Mouse (Mus musculus) liver, embryonic 15.5 days (tissue): ENCODE results near the gene Abhd4. TPM values are rescaled to one million over a fixed set of nuclear protein-coding genes. Genes with fewer than 3 reads are reported as not detected.
A peak's percentile ranks its signal among the peaks of the same experiment; 100 is the strongest.
"Not testable (repeated sequence)": the region's sequence is repeated elsewhere in the genome, so short reads cannot be mapped to it uniquely, and the experiment has no call there.

Experiments used
- ATAC-seq: fragments of 200-750 bp; cut with Nextera tagmentation; 2 replicates; pipeline ENCODE4 v1.8.0; 2017; ENCODE audit warnings: moderate number of reproducible peaks, mild to moderate bottlenecking, moderate library complexity; ENCODE audit not compliant: insufficient read depth
- H3K27ac ChIP-seq: fragments of 300-500 bp; sonication (generic); replicated peaks from 2 replicates; pipeline ENCODE4 v1.5.1; 2015; ENCODE audit warnings: mild to moderate bottlenecking, inconsistent platforms
- H3K27me3 ChIP-seq: fragments of 300-500 bp; sonication (generic); 2 replicates; pipeline ENCODE4 v1.6.1; 2015; ENCODE audit warnings: mild to moderate bottlenecking, inconsistent platforms
- H3K36me3 ChIP-seq: fragments of 300-500 bp; sonication (generic); replicated peaks from 2 replicates; pipeline ENCODE4 v1.6.1; 2015; ENCODE audit warnings: moderate library complexity, mild to moderate bottlenecking, inconsistent platforms
- H3K4me1 ChIP-seq: fragments of 300-500 bp; sonication (generic); replicated peaks from 2 replicates; pipeline ENCODE4 v1.6.1; 2015; ENCODE audit warnings: inconsistent platforms
- H3K4me2 ChIP-seq: fragments of 300-500 bp; sonication (generic); 2 replicates; pipeline ENCODE4 v1.6.1; 2015; ENCODE audit warnings: moderate library complexity, mild to moderate bottlenecking, inconsistent platforms
- H3K4me3 ChIP-seq: fragments of 300-500 bp; sonication (generic); replicated peaks from 2 replicates; pipeline ENCODE4 v1.5.1; 2015; ENCODE audit warnings: mild to moderate bottlenecking, inconsistent platforms
- H3K9ac ChIP-seq: fragments of 300-500 bp; sonication (generic); 2 replicates; pipeline ENCODE4 v1.6.1; 2015; ENCODE audit warnings: moderate library complexity, mild to moderate bottlenecking, inconsistent platforms
- H3K9me3 ChIP-seq: fragments of 300-500 bp; sonication (generic); replicated peaks from 2 replicates; pipeline ENCODE4 v1.6.1; 2016; ENCODE audit warnings: inconsistent platforms
- WGBS: fragments of 180-500 bp; shearing (Covaris S2); methylation state at CpG from one replicate; pipeline ENCODE4 v1.1.7; 2015; ENCODE audit warnings: mixed read lengths; ENCODE audit not compliant: insufficient replicate concordance; 5-methylcytosine and 5-hydroxymethylcytosine counted together
- polyA plus RNA-seq: library from polyadenylated mRNA; unstranded; fragments of >200 nt; fragmentation: Nextera tagmentation; extraction: Ambion mirVana; gene quantifications from 2 replicates; pipeline ENCODE4 v1.2.1, GENCODE M21; 2015

Abhd4 gene
- polyA plus RNA-seq, 1 experiment from 2014 or later: 19.0 TPM

DNA sequence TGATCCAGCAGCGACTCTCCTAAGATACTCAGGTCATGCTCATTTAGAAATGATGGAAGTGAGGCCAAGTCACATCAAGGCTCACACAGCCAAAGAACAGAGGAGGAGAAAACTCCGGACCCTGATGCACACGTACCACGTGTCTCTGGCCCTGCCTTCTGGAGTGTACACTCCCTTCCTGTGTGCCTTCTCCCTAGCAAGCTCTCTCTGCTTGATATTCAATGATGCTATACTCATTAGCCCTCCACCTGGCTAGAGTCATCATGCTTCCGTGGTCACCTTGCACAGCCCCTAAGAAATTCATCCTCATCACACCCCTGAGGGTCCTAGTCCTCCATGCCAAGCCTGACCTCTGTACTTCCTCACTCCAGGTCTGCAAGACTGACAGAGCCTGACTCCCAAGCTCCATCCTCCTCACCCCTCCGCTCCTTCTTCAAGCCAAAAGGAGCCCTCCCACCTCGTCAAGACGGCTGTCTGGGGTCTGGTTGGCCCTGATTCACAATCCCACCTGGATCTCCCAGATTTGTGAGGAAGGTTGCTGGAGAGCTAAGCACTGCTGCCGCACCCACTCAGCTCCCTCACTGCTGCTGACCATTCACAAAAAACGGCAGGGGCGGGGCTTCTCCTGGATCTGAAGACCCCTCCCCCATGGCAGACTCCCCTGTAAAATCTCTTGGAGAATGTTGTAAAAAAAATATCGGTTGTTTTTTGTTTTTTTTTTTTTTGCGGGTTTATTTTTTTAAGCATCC, 30.5 kb upstream of the Abhd4 start:
- peaks cover 17% of the 10 kb centered on the region for H3K27me3 ChIP-seq
- ATAC-seq: no peak
- H3K9ac ChIP-seq: no peak overlapping the region
- H3K9me3 ChIP-seq: no peaks in the 10 kb centered on the region
- no peaks in the 10 kb centered on the region for H3K36me3 ChIP-seq
- H3K4me2 ChIP-seq: no peak overlapping the region
- H3K27ac ChIP-seq: no peak overlapping the region
- H3K4me1 ChIP-seq: peaks cover 50% of the 10 kb centered on the region
- H3K4me3 ChIP-seq: no peak overlapping the region
- WGBS: 53% methylated on average over 13 of the region's 13 CpGs

DNA sequence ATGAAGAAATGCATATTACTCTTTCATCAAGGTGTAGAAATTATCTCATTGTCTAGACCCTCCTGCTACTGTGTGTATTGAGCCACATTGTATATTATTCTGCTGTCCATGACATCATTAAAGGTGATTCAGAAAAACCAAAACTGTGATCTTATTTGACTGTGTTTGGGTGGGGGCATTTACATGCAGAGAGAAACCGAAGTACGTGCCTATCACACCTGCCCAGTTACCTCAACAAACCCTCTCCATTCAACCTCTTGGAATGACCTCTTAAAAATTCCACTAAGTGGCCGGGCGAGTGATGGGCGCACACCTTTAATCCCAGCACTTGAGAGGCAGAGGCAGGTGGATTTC, 29.9 kb upstream of the Abhd4 start:
- Histone ChIP-seq H3K4me3 (no peak overlapping the region), H3K4me2 (no peak overlapping the region), H3K4me1 (peaks cover 56% of the 10 kb centered on the region), H3K36me3 (no peaks in the 10 kb centered on the region), H3K9ac (no peak overlapping the region), H3K27me3 (peaks cover 17% of the 10 kb centered on the region), H3K27ac (no peak overlapping the region), H3K9me3 (no peaks in the 10 kb centered on the region)
- no peak for ATAC-seq
- 82% methylated on average over 5 of the region's 5 CpGs for WGBS

DNA sequence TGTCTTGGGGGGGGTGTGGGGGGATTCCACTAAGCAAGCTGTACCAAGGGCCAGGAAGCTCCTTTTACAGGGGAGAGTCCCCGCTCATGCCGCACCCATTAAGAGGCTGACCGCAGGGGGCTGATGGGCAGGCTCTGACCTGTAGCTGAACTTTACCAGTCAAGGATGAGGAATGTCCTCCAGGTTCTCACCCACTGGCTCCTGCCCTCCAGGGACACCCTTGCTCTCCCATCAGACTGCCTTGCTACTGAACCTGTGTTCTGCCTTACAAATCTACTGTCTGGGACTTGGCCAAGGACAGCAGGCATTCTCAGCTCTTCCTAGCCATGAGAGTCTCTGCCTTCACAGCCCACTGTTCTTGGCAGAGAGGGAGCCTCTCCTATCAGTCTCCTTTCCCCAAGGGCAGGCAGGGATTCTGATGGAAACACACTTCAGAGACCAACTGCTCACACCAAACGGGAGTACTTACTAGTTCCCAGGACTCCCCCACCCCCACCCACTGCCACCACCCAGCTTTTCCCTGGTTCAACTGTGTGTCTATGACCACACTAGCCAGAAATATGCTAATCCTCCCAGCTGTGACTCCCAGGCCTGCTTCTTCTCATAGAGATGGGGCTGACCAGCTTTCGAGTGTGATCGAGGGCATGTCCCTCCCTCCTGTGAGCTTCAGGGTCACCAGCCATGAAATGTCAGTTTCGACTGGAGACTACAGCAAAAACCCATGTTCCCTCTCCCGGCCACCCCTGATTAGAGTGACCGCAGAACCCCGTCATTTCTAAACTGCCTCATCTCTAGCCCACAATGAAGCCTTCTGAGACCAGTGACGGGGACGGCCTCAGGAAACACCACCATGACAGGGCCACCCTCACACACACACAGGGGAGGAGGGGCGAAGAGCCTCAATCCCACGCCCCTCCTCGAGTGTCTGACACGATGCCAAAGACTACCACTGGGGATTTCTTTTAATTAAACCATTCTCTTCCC, 29.2 kb upstream of the Abhd4 start:
- 49% methylated on average over 16 of the region's 16 CpGs for WGBS
- H3K4me1 ChIP-seq: peaks cover 57% of the 10 kb centered on the region
- H3K4me3 ChIP-seq: no peak overlapping the region
- H3K36me3 ChIP-seq: no peaks in the 10 kb centered on the region
- H3K4me2 ChIP-seq: no peak overlapping the region
- H3K27ac ChIP-seq: no peak overlapping the region
- no peaks in the 10 kb centered on the region for H3K9me3 ChIP-seq
- ATAC-seq: no peak
- no peak overlapping the region for H3K9ac ChIP-seq
- H3K27me3 ChIP-seq: peaks cover 18% of the 10 kb centered on the region

- Histone ChIP-seq H3K27ac (no peak overlapping the region), H3K36me3 (no peaks in the 10 kb centered on the region), H3K9me3 (no peaks in the 10 kb centered on the region), H3K9ac (no peak overlapping the region), H3K4me2 (no peak overlapping the region), H3K4me1 (peaks cover 54% of the 10 kb centered on the region), H3K4me3 (no peak overlapping the region), H3K27me3 (peaks cover 18% of the 10 kb centered on the region)
- 73% methylated on average over 11 of the region's 11 CpGs for WGBS
- no peak for ATAC-seq
Measured at GRCm38 (mm10) chr14:54225725-54226124, 28.3 kb upstream of the Abhd4 start.

GRCm38 (mm10) chr14:54226911-54227811, 26.8 kb upstream of the Abhd4 start:
- no peaks in the 10 kb centered on the region for H3K9me3 ChIP-seq
- H3K4me1 ChIP-seq: peaks cover 51% of the 10 kb centered on the region
- peak overlapping the region; percentile 46; the same call in 1 of the 2 replicates for H3K9ac ChIP-seq
- H3K4me2 ChIP-seq: peak overlapping the region; percentile 81
- peaks cover 23% of the 10 kb centered on the region for H3K27me3 ChIP-seq
- peak; percentile 78 for ATAC-seq
- peak overlapping the region; percentile 46 for H3K4me3 ChIP-seq
- no peaks in the 10 kb centered on the region for H3K36me3 ChIP-seq
- WGBS: 5% methylated on average over 16 of the region's 16 CpGs
- H3K27ac ChIP-seq: peak overlapping the region; percentile 75

DNA sequence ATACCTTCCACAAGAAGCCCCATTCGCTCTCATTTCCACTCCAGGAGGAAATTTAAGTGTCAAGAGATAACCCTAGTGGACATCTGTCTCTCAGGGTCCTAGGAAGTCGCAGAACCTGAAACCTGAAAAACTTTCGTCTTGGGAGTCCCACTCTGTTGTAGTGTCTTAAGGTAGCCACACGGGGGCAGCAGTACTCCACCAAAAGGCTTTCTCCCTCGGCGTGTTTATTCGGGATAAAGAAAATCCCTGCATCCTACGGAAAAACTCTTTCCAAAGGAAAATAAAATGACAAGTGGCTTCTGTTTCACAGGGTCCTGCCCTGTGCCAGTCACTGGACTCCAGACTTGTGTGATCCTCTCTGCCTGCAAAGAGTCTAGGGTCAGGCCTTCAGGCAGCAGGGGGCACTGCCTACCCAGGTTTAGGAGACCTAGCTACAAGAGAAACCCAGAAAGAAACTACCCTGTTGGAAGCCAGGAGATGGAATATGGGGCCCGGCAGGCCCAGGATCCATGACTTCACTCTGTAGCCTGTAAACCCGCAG, 26.0 kb upstream of the Abhd4 start:
- under 1% methylated on average over 10 of the region's 10 CpGs for WGBS

DNA sequence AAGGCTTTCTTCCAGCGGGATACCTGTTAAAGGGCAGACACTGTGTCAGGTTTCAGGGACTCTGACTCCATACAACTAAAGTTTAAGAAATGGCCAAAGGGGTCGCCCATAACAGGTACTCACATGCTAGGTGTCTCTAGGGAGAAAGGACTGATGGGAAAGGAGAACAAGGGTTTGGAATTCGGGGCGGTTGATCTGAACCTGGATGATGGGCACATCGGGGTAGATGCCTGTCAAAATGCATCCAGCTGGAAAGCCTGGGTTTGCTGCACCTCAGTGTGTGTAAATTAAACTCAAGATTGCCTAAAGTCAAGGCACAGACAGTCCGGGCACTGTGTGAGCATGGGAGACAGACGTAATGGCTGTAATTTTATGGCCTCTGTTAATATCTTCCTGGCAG, 25.5 kb upstream of the Abhd4 start:
- H3K27ac ChIP-seq: no peak overlapping the region
- H3K9ac ChIP-seq: no peak overlapping the region
- H3K4me1 ChIP-seq: peaks cover 54% of the 10 kb centered on the region
- peak overlapping the region; percentile 46 for H3K4me3 ChIP-seq
- H3K36me3 ChIP-seq: no peaks in the 10 kb centered on the region
- no peak for ATAC-seq
- no peaks in the 10 kb centered on the region for H3K9me3 ChIP-seq
- H3K27me3 ChIP-seq: peaks cover 27% of the 10 kb centered on the region
- WGBS: 28% methylated on average over 7 of the region's 7 CpGs
- peak overlapping the region; percentile 81 for H3K4me2 ChIP-seq

More for the DNA sequence above, 26.0 kb upstream of the Abhd4 start:
- Histone ChIP-seq H3K36me3 (no peaks in the 10 kb centered on the region), H3K9me3 (no peaks in the 10 kb centered on the region), H3K4me3 (peak overlapping the region; percentile 46), H3K4me1 (peaks cover 49% of the 10 kb centered on the region), H3K9ac (peak overlapping the region; percentile 46; the same call in 1 of the 2 replicates), H3K4me2 (peak overlapping the region; percentile 81), H3K27ac (peak overlapping the region; percentile 75), H3K27me3 (peaks cover 27% of the 10 kb centered on the region)
- ATAC-seq: peak; percentile 46

DNA sequence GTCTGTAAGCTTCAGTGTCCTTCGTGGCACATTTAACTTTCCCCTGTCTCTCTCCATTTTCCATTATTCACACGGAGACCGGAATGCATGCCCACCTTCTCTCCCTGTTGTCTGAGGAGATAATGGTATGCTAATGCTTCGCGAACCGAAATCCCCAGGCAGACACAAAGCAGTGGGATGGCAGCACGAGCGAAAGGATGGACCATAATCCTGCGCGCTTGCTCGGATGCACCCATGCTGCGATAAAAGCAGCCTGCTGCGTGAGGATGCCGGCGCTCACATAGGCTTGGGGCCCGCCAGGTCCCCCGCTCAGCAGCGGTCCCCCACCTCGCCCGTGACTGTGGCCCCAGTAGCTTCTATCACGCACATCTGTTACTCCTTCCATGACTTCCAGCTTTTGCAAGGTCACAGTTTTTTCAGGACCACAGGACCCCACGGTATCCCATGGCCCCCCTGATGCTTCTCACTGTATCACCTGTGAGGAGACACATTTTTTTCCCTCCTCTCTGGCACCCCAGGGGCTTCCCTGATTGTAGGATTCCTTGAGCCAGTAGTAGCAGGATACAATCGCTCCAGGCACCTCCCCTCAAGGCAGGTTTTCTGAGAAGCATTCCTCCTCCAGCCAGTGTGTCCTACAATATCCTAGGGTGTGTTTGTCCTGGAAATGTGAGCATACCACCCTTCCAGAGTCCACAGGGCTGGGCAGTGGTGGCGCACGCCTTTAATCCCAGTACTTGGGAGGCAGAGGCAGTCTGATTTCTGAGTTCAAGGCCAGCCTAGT, 24.9 kb upstream of the Abhd4 start:
- 0 out of 2 replicates have a peak, but pooled peaks cover under 1% of the 10 kb centered on the region for H3K36me3 ChIP-seq
- no peaks in the 10 kb centered on the region for H3K9me3 ChIP-seq
- H3K27me3 ChIP-seq: peaks cover 27% of the 10 kb centered on the region
- H3K4me3 ChIP-seq: 0 out of 2 replicates have a peak overlapping the region, but pooled peaks have one; percentile 46
- H3K9ac ChIP-seq: no peak overlapping the region
- WGBS: 24% methylated on average over 25 of the region's 25 CpGs
- H3K27ac ChIP-seq: no peak overlapping the region
- H3K4me2 ChIP-seq: peak overlapping the region; percentile 81
- no peak for ATAC-seq
- H3K4me1 ChIP-seq: peaks cover 57% of the 10 kb centered on the region

- WGBS: 69% methylated on average over 3 of the region's 4 CpGs
- not testable (repeated sequence) for H3K36me3 ChIP-seq, H3K9me3 ChIP-seq, H3K4me2 ChIP-seq, H3K4me3 ChIP-seq, ATAC-seq, H3K9ac ChIP-seq, H3K27ac ChIP-seq
- Histone ChIP-seq H3K4me1 (peaks cover 57% of the 10 kb centered on the region), H3K27me3 (peaks cover 27% of the 10 kb centered on the region)
Measured at GRCm38 (mm10) chr14:54229849-54230248, 24.1 kb upstream of the Abhd4 start.
